Mouse (Mus musculus) liver, embryonic 13.5 days (tissue): ENCODE measurements around the gene Nid2. TPM values are rescaled to one million over a fixed set of nuclear protein-coding genes. Genes with fewer than 3 reads are reported as not detected.

Experiments used
- ATAC-seq: fragments of 200-750 bp; cut with Nextera tagmentation; 2 replicates; pipeline ENCODE4 v1.8.0; 2017; ENCODE audit warnings: low read depth, mild to moderate bottlenecking, moderate number of reproducible peaks, moderate library complexity
- DNase-seq: peaks from one replicate; pipeline ENCODE4 v3.0.0; 2022
- H3K27ac ChIP-seq: fragments of 300-500 bp; sonication (generic); 2 replicates; pipeline ENCODE4 v1.5.1; 2015; ENCODE audit warnings: moderate library complexity, mild to moderate bottlenecking, inconsistent platforms
- H3K27me3 ChIP-seq: fragments of 300-500 bp; sonication (generic); 2 replicates; pipeline ENCODE4 v1.6.1; 2015; ENCODE audit warnings: mild to moderate bottlenecking, inconsistent platforms
- H3K36me3 ChIP-seq: fragments of 300-500 bp; sonication (generic); 2 replicates; pipeline ENCODE4 v1.6.1; 2015; ENCODE audit warnings: mild to moderate bottlenecking, inconsistent platforms
- H3K4me1 ChIP-seq: fragments of 300-500 bp; sonication (generic); replicated peaks from 2 replicates; pipeline ENCODE4 v1.6.1; 2015; ENCODE audit warnings: inconsistent platforms
- H3K4me2 ChIP-seq: fragments of 300-500 bp; sonication (generic); 2 replicates; pipeline ENCODE4 v1.6.1; 2015; ENCODE audit warnings: inconsistent platforms, mild to moderate bottlenecking, moderate library complexity
- H3K4me3 ChIP-seq: fragments of 300-500 bp; sonication (generic); replicated peaks from 2 replicates; pipeline ENCODE4 v1.5.1; 2015; ENCODE audit warnings: mild to moderate bottlenecking, inconsistent platforms
- H3K9ac ChIP-seq: fragments of 300-500 bp; sonication (generic); 2 replicates; pipeline ENCODE4 v1.6.1; 2015; ENCODE audit warnings: mild to moderate bottlenecking, inconsistent platforms
- H3K9me3 ChIP-seq: fragments of 300-500 bp; sonication (generic); replicated peaks from 2 replicates; pipeline ENCODE4 v1.6.1; 2016; ENCODE audit warnings: inconsistent platforms
- WGBS: fragments of 180-500 bp; shearing (Covaris S2); methylation state at CpG from one replicate; pipeline ENCODE4 v1.1.7; 2015; ENCODE audit not compliant: insufficient replicate concordance; 5-methylcytosine and 5-hydroxymethylcytosine counted together
- polyA plus RNA-seq: library from polyadenylated mRNA; unstranded; fragments of >200 nt; fragmentation: Nextera tagmentation; extraction: Ambion mirVana; gene quantifications from 2 replicates; pipeline ENCODE4 v1.2.1, GENCODE M21; 2015

The Nid2 gene
- polyA plus RNA-seq, 1 experiment from 2014 or later = 13.9 TPM

- DNase-seq (no peak), ATAC-seq (no peak)
- no peaks in the 10 kb centered on the region for H3K27me3 ChIP-seq
- peaks cover 5% of the 10 kb centered on the region; the same call in 1 of the 2 replicates for H3K36me3 ChIP-seq
- H3K9ac ChIP-seq = no peak overlapping the region
- no peak overlapping the region for H3K4me3 ChIP-seq
- H3K4me1 ChIP-seq = no peaks in the 10 kb centered on the region
- no peak overlapping the region for H3K4me2 ChIP-seq
- no peak overlapping the region for H3K27ac ChIP-seq
- WGBS = 22% methylated on average over 1 of the region's 1 CpGs
- no peaks in the 10 kb centered on the region for H3K9me3 ChIP-seq
These were observed 37.4 kb downstream of the Nid2 start for GRCm38 (mm10) chr14:19788443-19788842.

GRCm38 (mm10) chr14:19794881-19795280, 43.8 kb downstream of the Nid2 start:
- H3K4me2 ChIP-seq = no peak overlapping the region
- H3K9ac ChIP-seq = no peak overlapping the region
- H3K27me3 ChIP-seq = no peaks in the 10 kb centered on the region
- 0 out of 2 replicates have a peak, but pooled peaks cover 5% of the 10 kb centered on the region for H3K36me3 ChIP-seq
- H3K4me1 ChIP-seq = peaks cover 25% of the 10 kb centered on the region
- H3K9me3 ChIP-seq = no peaks in the 10 kb centered on the region
- DNase-seq = no peak
- WGBS = 34% methylated on average over 4 of the region's 4 CpGs
- no peak overlapping the region for H3K27ac ChIP-seq
- H3K4me3 ChIP-seq = no peak overlapping the region
- ATAC-seq = no peak

- 35% methylated on average over 18 of the region's 18 CpGs for WGBS
- H3K9ac ChIP-seq = no peak overlapping the region
- H3K4me3 ChIP-seq = no peak overlapping the region
- H3K27ac ChIP-seq = no peak overlapping the region; the same call in 1 of the 2 replicates
- no peaks in the 10 kb centered on the region for H3K27me3 ChIP-seq
- peak overlapping the region; percentile 37 for H3K4me2 ChIP-seq
- no peaks in the 10 kb centered on the region for H3K9me3 ChIP-seq
- H3K4me1 ChIP-seq = peaks cover 25% of the 10 kb centered on the region
- ATAC-seq (peak; percentile 72; the same call in 1 of the 2 replicates), DNase-seq (no peak)
- H3K36me3 ChIP-seq = 0 out of 2 replicates have a peak, but pooled peaks cover under 1% of the 10 kb centered on the region
These were observed 45.7 kb downstream of the Nid2 start for GRCm38 (mm10) chr14:19796541-19797304.

DNA sequence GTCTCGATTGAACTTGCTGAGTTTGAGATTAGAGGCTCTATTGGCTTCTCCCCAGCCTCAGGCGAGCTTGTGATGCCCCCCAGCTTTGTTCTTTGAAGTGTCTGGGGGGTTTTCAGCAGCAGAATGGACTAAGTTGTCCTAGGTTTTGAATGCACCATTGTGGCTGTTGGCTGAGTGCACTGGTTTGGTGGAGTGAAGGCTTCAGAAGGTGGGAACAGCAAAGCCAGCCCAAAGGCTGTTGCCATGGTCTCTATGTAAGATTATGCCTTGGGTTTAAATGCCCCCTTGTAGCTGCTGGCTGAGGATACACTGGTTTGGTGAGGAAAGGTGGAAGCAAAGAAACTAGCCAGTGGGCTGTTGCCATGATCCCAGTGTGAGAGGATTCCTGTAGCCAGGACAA, 49.4 kb downstream of the Nid2 start:
- H3K4me3 ChIP-seq = no peak overlapping the region
- H3K4me2 ChIP-seq = no peak overlapping the region
- no peaks in the 10 kb centered on the region for H3K36me3 ChIP-seq
- H3K9me3 ChIP-seq = no peaks in the 10 kb centered on the region
- DNase-seq (no peak), ATAC-seq (no peak)
- no peaks in the 10 kb centered on the region for H3K27me3 ChIP-seq
- no peak overlapping the region for H3K9ac ChIP-seq
- WGBS = 9% methylated on average over 2 of the region's 2 CpGs
- H3K27ac ChIP-seq = no peak overlapping the region
- peaks cover 31% of the 10 kb centered on the region for H3K4me1 ChIP-seq

- H3K4me3 ChIP-seq = no peak overlapping the region
- WGBS = 74% methylated on average over 8 of the region's 8 CpGs
- no peak overlapping the region for H3K4me2 ChIP-seq
- DNase-seq = no peak
- 0 out of 2 replicates have a peak, but pooled peaks cover 2% of the 10 kb centered on the region for H3K36me3 ChIP-seq
- no peaks in the 10 kb centered on the region for H3K27me3 ChIP-seq
- H3K27ac ChIP-seq = no peak overlapping the region
- no peak for ATAC-seq
- H3K4me1 ChIP-seq = peaks cover 21% of the 10 kb centered on the region
- H3K9ac ChIP-seq = no peak overlapping the region
- no peaks in the 10 kb centered on the region for H3K9me3 ChIP-seq
These were observed 50.6 kb downstream of the Nid2 start for GRCm38 (mm10) chr14:19801474-19802215.

DNA sequence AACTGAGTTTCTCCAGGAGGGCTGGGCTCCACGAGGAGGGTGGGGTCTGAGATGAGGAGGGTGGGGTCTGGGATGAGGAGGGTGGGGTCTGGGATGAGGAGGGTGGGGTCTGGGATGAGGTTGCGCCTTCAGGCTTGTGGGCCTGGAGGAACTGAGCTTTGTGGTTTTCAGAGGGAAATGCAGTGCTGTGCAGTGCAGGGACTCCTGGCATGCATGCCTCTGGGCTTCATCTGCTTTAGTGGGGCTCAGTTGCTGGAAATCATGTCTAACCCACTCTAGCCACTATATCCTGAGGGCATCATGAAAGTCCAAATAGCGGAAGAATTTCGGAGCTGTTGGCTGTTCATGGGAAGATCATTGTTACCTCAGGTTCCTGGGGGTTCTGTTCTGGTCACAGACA, 52.2 kb downstream of the Nid2 start:
- ATAC-seq (no peak), DNase-seq (no peak)
- Histone ChIP-seq H3K4me2 (no peak overlapping the region), H3K36me3 (0 out of 2 replicates have a peak, but pooled peaks cover 2% of the 10 kb centered on the region), H3K27ac (no peak overlapping the region), H3K9ac (no peak overlapping the region), H3K4me3 (no peak overlapping the region), H3K4me1 (peaks cover 13% of the 10 kb centered on the region), H3K27me3 (no peaks in the 10 kb centered on the region), H3K9me3 (no peaks in the 10 kb centered on the region)
- WGBS = 36% methylated on average over 4 of the region's 4 CpGs

DNA sequence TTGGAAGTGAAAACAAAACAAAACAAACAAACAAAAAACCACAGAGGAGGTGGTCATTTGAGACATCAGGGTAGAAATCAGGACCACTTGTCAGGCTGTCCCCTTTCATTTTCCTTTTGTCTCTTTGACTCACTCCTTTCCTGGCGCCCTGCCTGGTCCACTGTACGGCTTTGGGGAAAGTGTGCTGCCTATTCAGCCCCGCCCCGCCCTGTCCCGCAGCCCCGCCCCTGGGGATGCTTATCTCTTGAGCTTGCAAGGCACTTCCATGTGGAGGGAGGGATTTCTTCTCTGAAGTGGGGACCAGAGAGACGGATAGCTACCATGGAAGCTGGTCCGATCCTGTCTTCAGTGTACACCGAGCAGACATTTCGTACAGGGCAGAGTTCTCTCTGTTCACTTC, 52.6 kb downstream of the Nid2 start:
- H3K36me3 ChIP-seq = 0 out of 2 replicates have a peak, but pooled peaks cover 2% of the 10 kb centered on the region
- no peak overlapping the region for H3K9ac ChIP-seq
- peak; percentile 66 for ATAC-seq
- H3K4me3 ChIP-seq = no peak overlapping the region
- no peaks in the 10 kb centered on the region for H3K27me3 ChIP-seq
- H3K9me3 ChIP-seq = no peaks in the 10 kb centered on the region
- WGBS = 36% methylated on average over 10 of the region's 10 CpGs
- peaks cover 13% of the 10 kb centered on the region for H3K4me1 ChIP-seq
- no peak for DNase-seq
- no peak overlapping the region for H3K27ac ChIP-seq
- H3K4me2 ChIP-seq = no peak overlapping the region

- Histone ChIP-seq H3K4me2 (no peak overlapping the region), H3K9me3 (no peaks in the 10 kb centered on the region), H3K9ac (no peak overlapping the region), H3K36me3 (peaks cover 25% of the 10 kb centered on the region), H3K4me1 (peaks cover 13% of the 10 kb centered on the region), H3K4me3 (no peak overlapping the region), H3K27me3 (no peaks in the 10 kb centered on the region), H3K27ac (no peak overlapping the region)
- 75% methylated on average over 3 of the region's 3 CpGs for WGBS
- DNase-seq = no peak
- ATAC-seq = no peak
These were observed 56.3 kb downstream of the Nid2 start for GRCm38 (mm10) chr14:19807339-19807738.

DNA sequence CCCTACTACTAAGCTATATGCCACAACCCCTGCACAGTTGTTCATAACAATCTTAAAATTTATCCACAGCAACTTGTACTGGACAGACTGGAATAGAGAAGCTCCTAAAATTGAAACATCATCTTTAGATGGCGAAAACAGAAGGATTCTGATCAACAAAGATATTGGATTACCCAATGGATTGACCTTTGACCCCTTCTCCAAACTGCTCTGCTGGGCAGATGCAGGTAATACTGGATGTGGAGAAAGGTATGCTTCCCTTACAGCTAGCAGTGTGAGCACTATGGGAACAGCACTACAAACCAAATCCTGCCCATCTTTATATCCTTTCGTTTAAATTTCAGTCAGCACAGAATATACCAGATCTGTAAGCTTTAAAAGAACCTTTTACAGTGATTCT, 56.8 kb downstream of the Nid2 start:
- Histone ChIP-seq H3K9me3 (no peaks in the 10 kb centered on the region), H3K9ac (no peak overlapping the region), H3K4me2 (no peak overlapping the region), H3K27ac (no peak overlapping the region), H3K36me3 (peaks cover 29% of the 10 kb centered on the region), H3K4me1 (peaks cover 12% of the 10 kb centered on the region), H3K4me3 (no peak overlapping the region), H3K27me3 (no peaks in the 10 kb centered on the region)
- ATAC-seq = no peak
- DNase-seq = no peak
- WGBS = 70% methylated on average over 2 of the region's 2 CpGs

- no peaks in the 10 kb centered on the region for H3K4me1 ChIP-seq
- no peak overlapping the region for H3K4me2 ChIP-seq
- DNase-seq (no peak), ATAC-seq (no peak)
- H3K9ac ChIP-seq = no peak overlapping the region
- H3K9me3 ChIP-seq = no peaks in the 10 kb centered on the region
- 71% methylated on average over 10 of the region's 10 CpGs for WGBS
- peaks cover 43% of the 10 kb centered on the region for H3K36me3 ChIP-seq
- no peak overlapping the region for H3K27ac ChIP-seq
- no peaks in the 10 kb centered on the region for H3K27me3 ChIP-seq
- no peak overlapping the region for H3K4me3 ChIP-seq
These were observed 58.9 kb downstream of the Nid2 start for GRCm38 (mm10) chr14:19809934-19810333.

GRCm38 (mm10) chr14:19813061-19813460, 62.0 kb downstream of the Nid2 start:
- H3K27me3 ChIP-seq = no peaks in the 10 kb centered on the region
- H3K27ac ChIP-seq = no peak overlapping the region
- WGBS = 82% methylated on average over 2 of the region's 2 CpGs
- H3K36me3 ChIP-seq = peaks cover 62% of the 10 kb centered on the region
- DNase-seq (no peak), ATAC-seq (no peak)
- no peak overlapping the region for H3K4me3 ChIP-seq
- H3K4me2 ChIP-seq = no peak overlapping the region
- no peaks in the 10 kb centered on the region for H3K4me1 ChIP-seq
- H3K9me3 ChIP-seq = no peaks in the 10 kb centered on the region
- no peak overlapping the region for H3K9ac ChIP-seq
